Mouse (Mus musculus) granulocyte monocyte progenitor cell, adult 5-6 weeks (primary cell): ENCODE measurements around the gene Unc13d. TPM values are rescaled to one million over a fixed set of nuclear protein-coding genes. Genes with fewer than 3 reads are reported as not detected.
"Not testable (repeated sequence)": the region's sequence is repeated elsewhere in the genome, so short reads cannot be mapped to it uniquely, and the experiment has no call there.

Source experiments
- ATAC-seq: replicated peaks from 2 replicates; pipeline ENCODE4 v1.8.0; 2016; ENCODE audit warnings: mild to moderate bottlenecking, moderate TSS enrichment, inconsistent platforms; ENCODE audit not compliant: poor library complexity, severe bottlenecking
- total RNA-seq, 2 experiments: library from RNA; stranded (forward) in 1 of 2; stranded (reverse) in 1 of 2; fragments of 200-712, 200-1000 nt in 1 of 2; fragments of >200 nt in 1 of 2; fragmentation: Nextera tagmentation in 1 of 2; gene quantifications; 2 replicates each; pipeline ENCODE4 v1.2.3; 2014 to 2017

Gene Unc13d
- 19.1 and 26.7 TPM in 2 replicates for total RNA-seq (2014; fragmentation: Nextera tagmentation)
- 18.2 and 21.1 TPM in 2 replicates for total RNA-seq (2017)

DNA sequence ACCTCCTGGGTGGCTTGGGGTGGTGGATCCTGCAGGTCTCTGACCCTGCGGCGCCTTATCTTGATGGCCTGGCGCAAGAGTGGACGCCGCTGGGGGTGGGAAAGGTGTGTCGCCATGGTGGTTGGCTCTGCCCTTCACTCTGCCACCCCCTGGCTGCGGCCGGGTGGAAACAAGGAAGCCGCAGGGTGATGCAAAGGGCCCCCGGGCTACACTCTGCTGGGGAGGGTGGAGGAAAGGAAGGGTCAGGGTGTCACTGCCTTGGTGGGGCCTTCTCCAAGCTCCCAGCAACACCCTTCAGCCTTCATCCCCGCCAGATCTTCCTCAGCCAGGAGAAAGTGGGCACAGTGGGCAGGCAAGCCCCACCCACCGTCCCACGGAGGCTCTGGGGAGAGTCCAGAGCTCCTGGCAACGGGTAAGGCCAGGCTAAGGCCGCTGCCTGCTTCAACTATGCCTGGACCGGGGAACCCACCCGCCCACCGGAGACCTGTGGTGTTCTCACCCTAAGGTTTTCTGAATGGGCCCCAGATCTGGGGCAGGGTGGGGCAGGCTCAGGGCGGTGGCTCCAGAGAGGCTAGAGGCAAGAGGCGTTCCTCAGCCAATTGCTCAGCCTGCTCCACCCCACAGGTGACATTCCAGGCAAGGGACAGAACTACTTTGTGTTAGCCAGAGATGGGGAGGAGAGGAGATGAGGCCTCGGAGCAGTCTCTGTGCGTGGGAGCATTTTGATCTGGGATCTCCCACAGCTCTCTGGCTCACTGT is at the start of gene Unc13d:
Unc13d (minus strand) TSS at position 516 of the 759 bp plus-strand sequence.
- peak; percentile 77 for ATAC-seq

DNA sequence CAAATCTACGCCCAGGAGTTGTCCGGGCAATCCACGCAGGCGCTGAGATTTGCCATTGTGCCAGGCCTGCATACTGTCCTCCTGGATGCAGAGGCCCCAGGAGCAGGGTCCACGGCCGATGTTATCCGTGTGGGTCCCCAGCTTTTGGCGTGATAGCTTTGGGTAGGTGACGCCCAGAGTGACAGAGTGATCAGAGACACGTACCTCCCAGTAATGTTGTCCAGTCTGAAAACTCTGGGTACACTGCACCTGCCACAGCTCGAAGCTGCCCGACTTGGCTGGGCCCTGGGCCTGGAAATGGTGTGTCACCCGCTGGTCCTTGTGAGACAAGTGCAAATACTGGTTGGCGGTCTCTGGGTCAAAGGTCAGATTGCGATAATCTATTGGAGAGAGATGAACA is 48.5 kb upstream of the Unc13d start:
- no peak for ATAC-seq

DNA sequence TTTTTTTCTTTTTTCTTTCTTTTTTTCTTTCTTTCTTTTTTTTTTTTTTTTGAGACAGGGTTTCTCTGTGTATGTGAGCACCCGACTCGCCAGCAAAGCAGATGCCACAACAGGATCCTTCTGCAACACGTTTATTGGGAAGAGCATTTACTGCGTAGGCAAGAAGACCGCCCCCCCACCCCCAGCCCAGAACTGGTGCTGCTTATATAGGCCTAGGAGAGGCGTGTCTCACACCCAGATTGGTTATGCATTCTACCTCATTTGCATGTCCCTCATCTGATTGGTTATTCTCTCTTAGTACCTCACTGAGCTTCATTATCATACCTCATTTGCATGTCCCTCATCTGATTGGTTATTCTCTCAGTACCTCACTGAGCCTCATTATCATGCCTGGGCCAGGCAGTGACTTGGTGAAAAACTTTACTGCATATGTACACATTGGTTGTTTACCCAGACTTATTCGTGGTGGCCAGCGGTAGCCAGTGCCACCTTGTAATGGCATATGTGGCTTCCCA is 44.0 kb upstream of the Unc13d start:
- ATAC-seq, result not testable (repeated sequence)

DNA sequence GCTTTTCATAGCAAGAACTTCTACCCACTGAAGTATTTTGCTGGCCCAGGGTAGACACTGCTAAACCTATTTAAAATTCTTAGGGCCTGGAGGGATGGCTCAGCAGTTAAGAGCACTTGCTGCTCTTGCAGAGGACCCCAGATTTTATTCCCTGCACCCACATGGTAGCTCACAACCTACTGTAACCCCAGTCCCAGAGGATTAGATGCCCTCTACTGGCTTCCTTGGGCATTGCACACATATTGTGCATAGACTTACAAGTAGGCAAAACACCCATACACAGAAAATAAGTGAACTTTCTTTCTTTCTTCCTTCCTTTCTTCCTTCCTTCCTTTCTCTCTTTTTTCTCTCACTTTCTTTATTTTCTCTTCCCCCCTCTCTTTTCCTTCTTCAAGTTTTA is 40.1 kb upstream of the Unc13d start:
- no peak for ATAC-seq

DNA sequence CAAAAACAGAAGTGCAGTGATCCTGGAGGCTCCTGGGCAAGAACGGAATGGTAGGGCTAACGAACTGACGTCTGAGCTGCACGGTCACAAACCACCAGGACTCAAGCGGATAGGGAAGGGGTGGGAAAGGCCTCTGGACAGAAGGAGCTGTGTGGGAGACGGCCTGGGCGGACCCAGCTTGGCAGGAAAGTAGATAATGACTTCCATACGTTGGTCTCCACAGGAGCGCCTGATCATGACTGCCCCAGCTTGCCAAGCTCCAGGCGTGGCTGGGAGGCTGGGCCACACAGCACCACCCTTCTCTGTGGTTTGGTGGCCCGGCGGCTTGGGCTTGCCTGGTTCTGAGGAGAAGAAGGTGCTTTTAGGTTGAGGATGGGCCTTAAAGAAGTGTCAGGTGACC is 39.5 kb upstream of the Unc13d start:
- ATAC-seq, result no peak

DNA sequence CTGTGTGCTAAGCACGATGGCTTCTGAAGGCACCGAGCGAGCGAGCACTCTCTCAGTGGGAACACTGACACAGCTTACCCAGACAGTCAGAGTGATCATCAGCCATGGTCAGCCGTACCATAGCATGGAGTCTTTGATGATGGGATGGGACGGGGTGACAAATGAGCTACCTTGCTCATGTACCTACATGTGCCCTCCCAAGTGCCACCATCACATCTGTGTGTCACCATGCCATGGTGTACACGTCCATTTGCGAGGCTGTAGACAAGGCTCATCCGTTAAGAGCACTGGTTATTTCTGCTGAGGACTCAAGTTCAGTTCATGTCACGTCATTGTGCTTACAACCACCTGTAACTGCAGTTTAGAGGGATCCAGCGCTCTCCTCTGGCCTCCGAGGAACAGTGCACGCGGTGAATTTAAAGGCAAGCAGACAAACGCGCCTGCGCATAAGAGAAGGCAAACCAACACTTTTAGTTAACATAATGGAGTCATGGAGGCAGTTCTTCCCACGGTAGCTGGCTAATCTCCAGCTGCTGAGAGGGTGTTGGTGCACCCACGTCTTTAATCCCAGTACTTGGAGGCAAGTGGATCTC is 33.9 kb upstream of the Unc13d start:
- ATAC-seq, result no peak

DNA sequence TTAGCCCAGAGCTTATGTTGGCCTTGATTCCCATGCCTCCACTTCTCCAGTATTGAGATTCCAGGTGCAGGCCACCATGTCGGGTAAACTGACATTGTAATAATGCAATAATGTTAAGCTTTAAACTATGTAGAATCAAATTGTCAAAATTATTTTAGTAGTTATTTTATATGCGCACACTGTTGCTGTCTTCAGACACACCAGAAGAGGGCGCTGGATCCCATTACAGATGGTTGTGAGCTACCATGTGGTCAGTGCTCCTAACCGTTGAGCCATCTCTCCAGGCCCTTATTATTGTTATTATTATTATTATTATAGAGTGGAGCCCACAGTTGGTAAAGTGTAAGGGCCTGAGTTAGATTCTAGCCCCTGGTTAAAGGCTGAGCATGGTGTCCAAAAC is 33.3 kb upstream of the Unc13d start:
- no peak for ATAC-seq

DNA sequence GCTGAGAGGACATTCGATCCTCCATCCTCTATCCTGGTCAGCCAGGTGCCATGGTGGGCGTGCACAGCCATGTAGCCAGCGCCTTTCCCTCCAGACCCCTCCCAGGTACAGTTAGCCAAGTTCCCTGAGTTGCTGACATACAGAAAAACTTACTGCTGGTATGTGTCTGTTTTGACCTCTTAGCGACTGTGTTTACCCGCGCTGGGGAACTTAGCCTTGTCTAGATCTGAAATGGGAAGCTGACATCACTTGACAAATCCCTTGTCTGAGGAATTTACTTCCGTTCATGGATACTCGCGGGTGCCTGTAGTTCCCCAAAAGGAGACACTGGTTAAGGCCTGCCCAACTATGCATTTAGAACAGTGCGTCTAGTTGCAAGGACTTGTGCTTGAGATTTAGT is 32.8 kb upstream of the Unc13d start:
- peak; percentile 57 for ATAC-seq

DNA sequence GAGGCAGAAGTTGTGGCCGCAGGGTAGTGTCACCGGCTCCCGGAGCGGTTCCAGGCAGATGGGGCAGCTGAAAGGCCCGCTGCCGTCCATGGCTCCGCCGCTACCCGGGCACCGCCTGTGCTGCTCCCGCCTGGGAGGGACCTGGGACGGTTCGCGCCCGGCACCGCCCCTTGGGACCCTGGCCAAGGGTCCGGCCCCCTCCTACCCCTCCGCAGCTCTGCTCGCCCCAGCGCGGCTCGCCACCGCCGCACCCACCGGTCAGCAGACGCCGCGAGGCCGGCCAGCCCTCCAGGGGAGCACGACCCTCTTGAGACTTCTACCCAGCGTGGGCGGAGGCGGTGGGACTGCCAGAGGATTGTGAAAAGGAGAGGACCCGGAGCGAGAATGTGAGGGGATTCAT is 32.4 kb upstream of the Unc13d start:
- ATAC-seq, result peak; percentile 45

DNA sequence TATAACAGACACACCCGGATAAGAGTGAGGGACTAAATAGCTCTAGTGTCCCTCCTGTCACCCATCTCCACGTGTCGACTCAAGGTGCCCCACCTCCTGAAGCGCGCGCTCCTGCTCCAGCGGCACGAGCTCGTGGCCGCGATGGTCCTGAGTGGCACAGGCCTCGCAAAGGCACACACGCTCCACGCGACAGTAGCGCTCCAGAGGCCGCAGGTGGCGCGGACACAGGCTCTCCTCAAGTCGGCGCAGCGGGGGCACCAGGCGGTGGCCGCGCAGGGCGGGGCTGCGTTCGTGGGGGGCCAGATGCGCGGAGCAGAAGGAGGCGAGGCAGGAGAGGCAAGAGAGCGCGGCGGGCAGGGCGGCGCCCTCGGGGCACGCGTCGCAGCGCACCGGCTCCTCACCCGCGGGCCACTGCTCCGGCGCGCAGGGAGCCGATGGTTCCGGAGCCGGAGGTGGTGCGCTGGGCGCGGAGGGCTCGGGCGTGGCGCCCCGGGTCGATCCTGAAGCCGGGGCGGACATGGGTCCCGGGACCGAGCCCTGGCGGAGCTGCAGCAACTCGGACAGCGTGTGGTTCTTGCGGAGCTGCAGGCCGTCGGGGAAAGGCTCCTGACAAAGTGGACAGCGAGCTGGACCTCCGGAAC is 31.8 kb upstream of the Unc13d start:
- peak; percentile 43 for ATAC-seq

DNA sequence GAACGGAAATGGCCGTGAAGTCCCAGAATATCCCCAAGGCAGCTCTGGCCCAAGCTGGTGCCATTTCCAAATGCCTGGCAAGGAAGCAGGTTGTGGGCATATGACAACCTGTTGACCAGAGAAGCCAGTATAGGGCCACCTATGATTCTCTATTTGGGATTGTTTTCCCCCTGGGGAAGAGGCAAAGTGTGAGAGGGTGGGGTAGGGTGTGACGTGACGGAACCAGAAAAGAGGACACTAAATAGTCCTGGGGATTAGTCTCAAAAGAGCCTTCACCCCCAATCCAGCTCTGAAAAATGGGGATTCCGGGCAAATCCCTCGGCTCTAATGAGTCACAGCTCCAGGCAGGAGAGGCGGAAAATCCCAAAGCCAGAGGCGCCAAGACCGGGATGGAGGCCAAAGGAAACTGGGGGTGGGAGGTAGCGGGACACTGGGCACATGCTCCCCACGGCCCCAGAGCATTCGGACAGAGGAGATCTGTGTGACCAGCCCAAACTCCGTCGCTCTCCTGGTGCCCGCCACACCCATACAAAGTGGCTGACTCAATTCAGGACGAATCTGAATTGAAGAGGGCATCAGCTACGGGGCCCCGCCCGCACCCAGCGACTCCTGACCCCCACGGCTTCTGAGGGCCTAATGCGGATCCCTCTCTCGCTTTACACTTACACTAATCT is 30.8 kb upstream of the Unc13d start:
- no peak for ATAC-seq

DNA sequence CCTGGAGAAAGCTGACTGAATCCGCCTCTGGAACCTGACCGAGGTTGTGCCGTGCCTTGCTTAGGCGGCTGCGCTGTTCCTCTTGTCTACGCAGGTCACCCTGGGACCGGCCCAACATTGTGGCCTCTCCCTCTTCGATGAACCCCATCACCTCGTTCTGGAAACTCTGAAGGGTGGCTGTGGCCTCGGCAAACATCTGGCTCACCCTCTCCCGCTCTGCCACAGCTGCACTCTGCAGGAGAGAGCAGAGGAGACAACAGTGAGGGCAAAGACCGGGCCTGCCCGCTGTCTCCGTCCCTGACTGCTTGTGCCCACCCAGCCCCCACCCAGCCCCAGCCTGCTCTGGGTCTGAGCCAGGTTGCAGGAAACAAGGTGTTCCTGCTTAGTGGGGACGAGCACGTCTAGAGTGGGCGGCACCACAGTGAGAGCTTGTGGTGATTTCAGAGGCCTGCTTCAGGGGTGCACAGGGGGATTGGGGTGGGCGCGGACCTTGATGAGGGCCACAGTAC is 30.1 kb upstream of the Unc13d start:
- no peak for ATAC-seq

DNA sequence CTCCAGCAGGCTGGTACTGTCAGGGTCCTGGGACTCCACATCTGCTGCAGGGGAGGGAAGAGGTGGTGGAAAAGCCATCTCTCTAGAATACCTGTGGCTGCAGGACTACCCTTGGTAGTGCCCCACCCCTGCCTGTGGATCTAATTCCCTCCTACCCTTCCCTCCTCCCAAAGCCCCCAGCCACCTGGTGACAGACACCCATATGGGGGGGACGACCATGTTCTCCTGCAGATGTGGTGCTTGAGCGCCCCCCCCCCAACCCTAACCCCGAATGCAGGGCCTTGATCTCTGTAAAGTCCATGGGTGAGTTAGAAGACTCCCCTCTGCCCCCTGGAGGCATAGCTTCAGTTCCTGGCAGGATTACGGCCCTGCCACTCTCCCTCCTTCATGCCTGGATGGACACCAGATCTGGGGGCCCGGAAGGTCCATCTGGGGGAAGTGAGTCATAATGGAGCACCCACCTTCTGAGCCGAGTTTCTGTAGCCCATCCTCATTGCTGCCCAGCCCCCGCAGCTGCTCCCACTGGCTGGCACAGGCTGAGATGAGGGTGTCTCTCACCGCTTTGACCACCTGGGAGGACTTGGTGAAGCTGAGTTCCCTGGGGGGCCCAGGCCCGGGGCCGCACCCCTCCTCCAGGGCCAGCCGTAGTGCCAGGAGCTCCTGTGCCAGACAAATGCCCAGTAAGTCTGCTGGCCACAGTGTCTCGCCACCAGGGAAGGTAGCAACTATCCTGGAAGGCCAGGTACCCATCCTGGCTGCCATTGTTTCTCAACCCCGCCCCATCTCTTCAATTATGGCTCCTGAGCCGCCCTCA is 29.4 kb upstream of the Unc13d start:
- no peak for ATAC-seq

DNA sequence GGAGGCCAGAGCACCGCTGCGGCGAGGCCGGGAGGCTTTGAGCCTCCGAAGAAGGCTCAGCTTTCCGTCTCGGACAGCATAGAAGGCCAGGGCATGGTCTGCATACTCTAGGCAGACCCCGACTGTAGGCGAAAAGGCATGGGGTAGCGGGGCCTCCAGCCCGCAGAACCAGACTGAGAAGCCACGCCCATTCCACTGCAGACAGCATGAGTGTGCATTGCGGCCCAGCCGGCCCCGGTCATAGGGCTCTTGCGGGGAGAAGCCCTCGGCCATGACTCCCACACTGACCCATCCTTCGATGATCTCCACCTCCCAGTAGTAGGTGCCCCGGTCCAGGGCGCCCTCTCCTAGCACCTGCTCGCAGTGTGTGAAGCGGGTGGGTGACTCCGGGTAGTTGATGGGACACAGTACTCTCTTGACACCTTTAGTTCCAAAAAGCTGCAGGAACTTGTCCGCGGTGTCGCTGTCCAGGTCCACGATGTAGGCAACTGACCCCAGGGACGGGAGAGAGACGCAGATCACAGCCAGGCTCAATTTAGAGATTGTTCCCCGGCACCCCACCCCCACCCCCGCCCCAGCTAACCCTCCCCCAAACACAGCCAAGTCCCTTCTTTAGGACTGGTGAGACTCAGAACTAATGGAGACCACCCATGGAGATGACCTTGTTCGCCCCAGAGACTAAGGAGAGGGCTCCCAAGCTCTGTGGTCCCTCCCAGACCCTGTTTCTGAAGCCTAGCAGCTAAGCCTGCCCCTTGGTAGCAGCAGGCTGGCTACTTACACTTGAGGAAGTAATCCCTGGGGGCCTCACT is 28.6 kb upstream of the Unc13d start:
- no peak for ATAC-seq

DNA sequence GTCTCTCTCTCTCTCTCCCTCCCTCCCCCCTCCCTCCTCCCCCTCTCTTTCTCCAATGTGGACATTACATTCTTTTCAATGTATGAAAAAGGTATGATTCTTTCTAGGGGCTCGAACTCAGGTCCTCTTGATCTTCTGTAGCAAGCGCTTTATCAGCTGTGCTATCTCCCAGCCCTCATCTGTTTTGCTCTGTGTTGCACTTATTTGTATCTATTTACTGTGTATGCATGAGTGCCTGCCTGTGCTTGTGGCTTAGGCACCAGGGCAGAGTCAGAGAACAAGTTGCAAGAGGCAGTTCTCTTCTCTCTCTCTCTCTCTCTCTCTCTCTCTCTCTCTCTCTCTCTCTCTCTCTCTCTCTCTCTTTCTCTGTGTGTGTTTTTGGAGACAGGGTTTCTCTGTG is 27.3 kb upstream of the Unc13d start:
- ATAC-seq, result no peak

DNA sequence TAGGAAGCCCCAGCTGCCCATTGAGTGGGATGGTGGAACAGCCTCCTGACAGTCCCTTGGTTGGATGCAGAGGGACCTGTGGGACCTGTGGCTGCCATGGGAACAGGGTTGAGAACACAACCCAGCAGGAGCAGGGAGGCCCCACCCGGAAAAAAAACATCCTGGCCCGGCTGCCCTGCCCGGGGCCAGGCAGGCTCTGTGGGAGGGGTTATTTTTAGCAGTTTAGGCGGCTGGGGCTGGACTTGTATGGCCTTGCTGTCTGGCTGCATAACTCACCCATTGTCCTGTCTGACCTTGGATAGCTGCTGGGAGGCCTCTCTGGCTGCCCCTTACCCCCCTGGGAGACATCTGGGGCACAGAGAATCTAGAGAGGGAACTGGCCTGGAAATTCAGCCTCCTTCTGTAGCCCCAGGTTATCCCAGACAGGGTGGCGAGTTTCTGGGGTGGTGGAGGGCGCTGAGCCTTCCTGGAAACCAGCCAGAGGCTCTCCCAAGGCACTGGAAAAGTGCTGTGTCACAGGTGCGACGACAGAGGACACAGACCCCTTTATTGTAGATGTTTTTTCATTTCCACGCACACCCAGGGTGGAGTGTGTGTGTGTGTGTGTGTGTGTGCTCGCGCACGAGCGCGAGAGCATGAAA is 26.4 kb upstream of the Unc13d start:
- no peak for ATAC-seq

DNA sequence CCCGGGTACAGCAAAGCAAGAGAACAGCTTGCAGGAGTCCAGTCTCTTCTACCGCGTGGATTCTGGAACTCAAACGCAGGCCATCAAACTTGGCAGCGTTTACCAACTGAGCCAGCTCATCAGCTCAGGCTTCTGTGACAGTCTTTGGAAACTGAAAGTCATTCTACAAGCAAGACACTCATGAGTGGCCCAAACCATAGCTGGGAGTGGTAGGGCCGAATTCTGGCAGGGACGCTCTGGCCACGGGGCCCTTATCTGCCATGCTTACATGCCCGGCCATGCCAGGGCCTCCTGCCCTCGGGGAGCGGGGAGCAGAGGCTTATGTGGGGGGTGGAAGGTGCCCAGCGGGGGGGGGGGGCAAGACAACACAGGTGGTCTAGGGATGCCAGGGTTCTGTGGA is 25.8 kb upstream of the Unc13d start:
- no peak for ATAC-seq

DNA sequence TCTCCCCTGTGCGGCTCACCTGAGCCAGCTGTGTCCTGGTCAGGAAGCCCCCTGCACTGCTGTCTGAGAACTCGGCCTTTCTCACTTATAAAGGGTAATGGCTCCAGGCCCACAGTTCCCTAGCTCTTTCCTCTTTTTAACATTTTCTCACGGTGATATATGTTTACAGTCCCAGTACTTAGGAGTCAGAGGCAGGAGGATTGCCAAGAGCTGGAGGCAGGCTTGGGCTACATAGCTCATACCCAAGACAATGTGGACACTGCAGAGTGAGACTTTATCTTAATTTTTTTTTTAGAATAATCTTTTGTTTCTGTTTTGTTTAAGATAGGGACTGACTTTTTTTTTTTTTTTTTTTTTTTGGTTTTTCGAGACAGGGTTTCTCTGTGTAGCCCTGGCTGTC is 24.7 kb upstream of the Unc13d start:
- no peak for ATAC-seq
